Mouse (Mus musculus) lung, postnatal 0 days (tissue): ENCODE data around the gene Bcas1. TPM values are rescaled to one million over a fixed set of nuclear protein-coding genes. Genes with fewer than 3 reads are reported as not detected.
A peak's percentile ranks its signal among the peaks of the same experiment; 100 is the strongest.

Source experiments
- ATAC-seq: fragments of 200-750 bp; cut with Nextera tagmentation; 2 replicates; pipeline ENCODE4 v1.8.0; 2017; ENCODE audit warnings: moderate library complexity
- DNase-seq: peaks from one replicate; pipeline ENCODE4 v3.0.0-alpha.2; 2016; ENCODE audit warnings: low spot score
- H3K27ac ChIP-seq: fragments of 300-500 bp; sonication (generic); 2 replicates; pipeline ENCODE4 v1.5.1; 2014; ENCODE audit warnings: antibody characterized with exemption, mild to moderate bottlenecking, low read length, mixed read lengths
- H3K27me3 ChIP-seq: fragments of 300-500 bp; sonication (generic); replicated peaks from 2 replicates; pipeline ENCODE4 v1.6.1; 2014; ENCODE audit warnings: low read length, mixed read lengths; ENCODE audit not compliant: insufficient read depth
- H3K36me3 ChIP-seq: fragments of 300-500 bp; sonication (generic); 2 replicates; pipeline ENCODE4 v1.6.1; 2014; ENCODE audit warnings: low read length, mixed read lengths; ENCODE audit not compliant: insufficient read depth
- H3K4me1 ChIP-seq: fragments of 300-500 bp; sonication (generic); 2 replicates; pipeline ENCODE4 v1.6.1; 2014; ENCODE audit warnings: antibody characterized with exemption, low read depth, low read length, mixed read lengths; ENCODE audit not compliant: insufficient read depth
- H3K4me2 ChIP-seq: fragments of 300-500 bp; sonication (generic); replicated peaks from 2 replicates; pipeline ENCODE4 v1.6.1; 2014; ENCODE audit warnings: low read depth, mild to moderate bottlenecking, low read length, moderate library complexity, mixed read lengths
- H3K4me3 ChIP-seq: fragments of 300-500 bp; sonication (generic); 2 replicates; pipeline ENCODE4 v1.5.1; 2014; ENCODE audit warnings: low read depth, low read length
- H3K9ac ChIP-seq: fragments of 300-500 bp; sonication (generic); replicated peaks from 2 replicates; pipeline ENCODE4 v1.6.1; 2014; ENCODE audit warnings: low read depth, mild to moderate bottlenecking
- H3K9me3 ChIP-seq: fragments of 300-500 bp; sonication (generic); 2 replicates; pipeline ENCODE4 v1.6.1; 2016; ENCODE audit warnings: low read length, mixed read lengths
- CTCF ChIP-seq: IDR thresholded peaks from 2 replicates; pipeline ENCODE4 v1.5.1; 2016; ENCODE audit warnings: antibody characterized with exemption, mild to moderate bottlenecking
- EP300 ChIP-seq: IDR thresholded peaks from 2 replicates; pipeline ENCODE4 v1.6.1; 2016; ENCODE audit warnings: antibody characterized with exemption, mild to moderate bottlenecking, control low read depth
- WGBS: fragments of 180-500 bp; shearing (Covaris S2); extraction: QIAGEN DNeasy Blood & Tissue Kit; methylation state at CpG from one replicate; pipeline ENCODE4 v1.1.7; 2014; 5-methylcytosine and 5-hydroxymethylcytosine counted together
- polyA plus RNA-seq: library from polyadenylated mRNA; unstranded; fragments of >200 nt; fragmentation: Nextera tagmentation; extraction: Ambion mirVana; gene quantifications from 2 replicates; pipeline ENCODE4 v1.2.1, GENCODE M21; 2015

The Bcas1 gene
- polyA plus RNA-seq, 1 experiment from 2014 or later = 3.1 TPM

- H3K27me3 ChIP-seq = no peaks in the 10 kb centered on the region
- no peak for TF ChIP-seq CTCF
- TF ChIP-seq EP300 = no peak
- no peaks in the 10 kb centered on the region for H3K36me3 ChIP-seq
- H3K4me1 ChIP-seq = no peaks in the 10 kb centered on the region
- H3K9ac ChIP-seq = no peak overlapping the region
- no peak overlapping the region for H3K27ac ChIP-seq
- WGBS = 3% methylated on average over 10 of the region's 10 CpGs
- DNase-seq = no peak
- ATAC-seq = no peak
- peak overlapping the region; percentile 52 for H3K4me2 ChIP-seq
- no peaks in the 10 kb centered on the region for H3K9me3 ChIP-seq
- no peak overlapping the region for H3K4me3 ChIP-seq
Observed at GRCm38 (mm10) chr2:170400666-170401065, 27.0 kb downstream of the Bcas1 start.

DNA sequence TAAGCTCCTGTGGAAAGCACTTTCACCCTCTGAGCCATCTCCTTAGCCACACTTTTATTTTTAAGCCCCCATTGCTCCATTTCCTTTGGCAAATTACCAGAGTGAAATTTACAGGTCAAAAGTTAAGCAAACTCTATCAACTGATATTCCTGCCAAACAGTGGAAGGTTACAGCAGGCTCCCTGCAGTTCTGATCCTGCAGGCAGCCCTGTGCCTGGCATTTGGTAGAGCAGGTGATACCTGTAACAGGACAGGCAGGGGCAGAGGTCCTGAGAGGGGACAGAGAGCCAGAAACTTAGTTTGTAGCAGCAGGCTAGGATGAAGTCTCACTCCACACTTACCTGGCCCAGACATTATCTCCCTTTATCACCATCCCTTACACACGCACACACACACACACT, 35.7 kb downstream of the Bcas1 start:
- 0 out of 2 replicates have a peak, but pooled peaks cover 3% of the 10 kb centered on the region for H3K9me3 ChIP-seq
- H3K27ac ChIP-seq = no peak overlapping the region
- 84% methylated on average over 1 of the region's 1 CpGs for WGBS
- H3K4me2 ChIP-seq = no peak overlapping the region
- TF ChIP-seq CTCF (no peak), EP300 (no peak)
- DNase-seq (no peak), ATAC-seq (no peak)
- no peak overlapping the region for H3K9ac ChIP-seq
- no peaks in the 10 kb centered on the region for H3K36me3 ChIP-seq
- no peaks in the 10 kb centered on the region for H3K4me1 ChIP-seq
- no peak overlapping the region for H3K4me3 ChIP-seq
- H3K27me3 ChIP-seq = no peaks in the 10 kb centered on the region

DNA sequence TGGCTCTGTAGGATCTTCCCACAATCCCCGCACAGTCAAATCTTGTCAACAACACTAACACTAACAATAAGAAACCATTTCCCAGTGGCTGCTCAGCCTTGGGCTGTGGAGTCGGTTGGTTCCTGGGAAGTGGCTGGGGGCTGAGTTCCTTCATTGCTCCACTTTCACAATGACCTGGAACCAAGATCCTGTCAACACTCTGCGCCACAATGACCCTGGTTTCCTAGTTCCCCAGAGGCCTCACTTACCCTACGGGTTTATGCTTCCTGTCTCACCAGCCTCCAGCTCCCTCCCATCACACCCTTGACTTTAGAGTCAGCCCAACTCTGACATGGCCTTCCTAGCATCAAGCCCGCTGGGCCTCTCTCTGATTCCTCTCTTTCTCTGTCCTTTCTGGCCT, 39.3 kb downstream of the Bcas1 start:
- Histone ChIP-seq H3K4me1 (no peaks in the 10 kb centered on the region), H3K4me3 (no peak overlapping the region), H3K4me2 (no peak overlapping the region), H3K27me3 (no peaks in the 10 kb centered on the region), H3K9ac (no peak overlapping the region), H3K27ac (no peak overlapping the region), H3K36me3 (no peaks in the 10 kb centered on the region), H3K9me3 (no peaks in the 10 kb centered on the region)
- ATAC-seq (peak; percentile 33), DNase-seq (peak; percentile 17)
- WGBS = 50% methylated on average over 5 of the region's 5 CpGs
- TF ChIP-seq CTCF (no peak), EP300 (no peak)

DNA sequence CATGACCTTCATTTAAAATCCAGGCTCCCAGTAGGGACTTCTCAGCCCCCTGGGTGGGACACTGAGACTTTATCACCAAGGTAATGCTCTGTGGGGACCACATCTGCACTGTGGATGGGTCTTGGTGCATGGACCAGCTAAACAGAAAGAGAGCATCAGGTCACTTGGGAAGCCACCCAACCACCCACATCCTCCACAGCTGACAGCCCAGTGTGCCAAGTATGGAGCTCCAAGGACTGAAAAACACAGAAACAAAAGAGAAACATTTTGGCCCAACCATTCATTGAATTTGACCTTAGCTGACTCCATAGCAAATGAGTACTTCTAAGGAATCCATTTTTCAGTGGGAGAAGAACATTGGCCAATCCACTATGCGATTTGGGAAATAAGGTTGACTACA, 42.1 kb downstream of the Bcas1 start:
- Histone ChIP-seq H3K4me3 (no peak overlapping the region), H3K27me3 (no peaks in the 10 kb centered on the region), H3K4me2 (no peak overlapping the region), H3K27ac (no peak overlapping the region), H3K36me3 (no peaks in the 10 kb centered on the region), H3K9ac (no peak overlapping the region), H3K9me3 (no peaks in the 10 kb centered on the region), H3K4me1 (no peaks in the 10 kb centered on the region)
- no peak for DNase-seq
- 93% methylated on average over 1 of the region's 1 CpGs for WGBS
- TF ChIP-seq EP300 (no peak), CTCF (no peak)
- ATAC-seq = no peak

- H3K4me2 ChIP-seq = no peak overlapping the region
- H3K4me3 ChIP-seq = no peak overlapping the region
- H3K9me3 ChIP-seq = no peaks in the 10 kb centered on the region
- no peaks in the 10 kb centered on the region for H3K36me3 ChIP-seq
- H3K27me3 ChIP-seq = no peaks in the 10 kb centered on the region
- H3K4me1 ChIP-seq = no peaks in the 10 kb centered on the region
- H3K9ac ChIP-seq = no peak overlapping the region
- 62% methylated on average over 1 of the region's 1 CpGs for WGBS
- H3K27ac ChIP-seq = no peak overlapping the region
- no peak for TF ChIP-seq EP300
- no peak for TF ChIP-seq CTCF
- DNase-seq (peak; percentile 50), ATAC-seq (peak; percentile 33; the same call in 1 of the 2 replicates)
Observed at GRCm38 (mm10) chr2:170384770-170385169, 42.9 kb downstream of the Bcas1 start.

DNA sequence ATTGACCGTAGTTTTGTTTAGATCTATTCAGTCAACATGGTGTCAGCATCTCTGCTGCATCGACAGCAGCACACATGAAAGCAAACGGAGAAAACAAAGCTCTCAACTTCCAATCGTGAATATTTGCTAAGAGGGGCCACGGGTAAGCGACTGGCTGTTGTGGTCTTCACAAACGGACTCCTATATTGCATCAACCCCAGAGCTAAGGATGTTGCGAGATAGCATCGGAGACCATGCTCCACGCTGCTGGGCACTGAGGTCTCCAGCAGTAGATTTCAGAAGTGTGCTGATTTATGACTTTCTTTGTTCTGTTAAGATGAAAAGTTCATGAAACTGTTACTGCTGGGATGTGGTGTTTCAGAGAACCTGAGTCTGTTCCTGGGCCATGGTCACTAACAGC, 54.3 kb downstream of the Bcas1 start:
- Histone ChIP-seq H3K4me1 (no peaks in the 10 kb centered on the region), H3K9ac (no peak overlapping the region), H3K27ac (no peak overlapping the region), H3K27me3 (no peaks in the 10 kb centered on the region), H3K4me2 (no peak overlapping the region), H3K9me3 (no peaks in the 10 kb centered on the region), H3K4me3 (no peak overlapping the region), H3K36me3 (no peaks in the 10 kb centered on the region)
- 86% methylated on average over 10 of the region's 10 CpGs for WGBS
- no peak for ATAC-seq
- TF ChIP-seq EP300 (no peak), CTCF (no peak)
- no peak for DNase-seq

DNA sequence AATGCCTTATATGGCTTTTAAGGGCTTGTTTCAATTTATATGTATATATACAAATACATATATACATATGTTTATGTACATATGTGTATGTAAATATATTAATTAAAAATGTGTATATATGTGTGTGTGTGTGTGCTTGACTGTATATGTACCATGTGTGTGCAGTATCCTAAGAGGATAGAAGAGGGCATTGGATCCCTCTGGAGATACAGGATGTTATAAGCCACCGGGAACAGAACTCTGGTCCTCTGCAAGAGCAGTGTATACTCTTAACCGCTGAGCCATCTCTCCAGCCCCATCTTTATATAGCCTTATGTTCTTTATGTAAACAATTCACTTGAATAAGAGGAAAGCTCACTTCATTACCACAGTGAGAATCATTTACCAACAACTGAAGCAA, 62.0 kb downstream of the Bcas1 start:
- Histone ChIP-seq H3K9me3 (no peaks in the 10 kb centered on the region), H3K4me3 (no peak overlapping the region), H3K27me3 (no peaks in the 10 kb centered on the region), H3K4me2 (no peak overlapping the region), H3K27ac (no peak overlapping the region), H3K9ac (no peak overlapping the region), H3K4me1 (peaks cover 3% of the 10 kb centered on the region; the same call in 1 of the 2 replicates), H3K36me3 (no peaks in the 10 kb centered on the region)
- ATAC-seq = no peak
- WGBS = 25% methylated on average over 2 of the region's 2 CpGs
- DNase-seq = no peak
- TF ChIP-seq EP300 (no peak), CTCF (no peak)
